Mouse (Mus musculus): ENCODE data around the gene Rab28. TPM values are rescaled to one million over a fixed set of nuclear protein-coding genes. Genes with fewer than 3 reads are reported as not detected.

Rab28 gene
- polyA plus RNA-seq, 1 experiment from 2014 or later, result 40.8 TPM

- H3K9me3 ChIP-seq (ENCODE audit: control insufficient read depth), result no peaks in the 10 kb centered on the region
- no peaks in the 10 kb centered on the region for H3K4me1 ChIP-seq (replicated peaks; ENCODE audit: control insufficient read depth, insufficient read depth, low read length)
- H3K27me3 ChIP-seq (replicated peaks; ENCODE audit: control insufficient read depth, insufficient read depth, low read length), result no peaks in the 10 kb centered on the region
- H3K4me2 ChIP-seq (replicated peaks; ENCODE audit: low read depth), result no peak overlapping the region
- ATAC-seq, result no peak
- no peak overlapping the region for H3K4me3 ChIP-seq (ENCODE audit: low read depth, low read length)
- TF ChIP-seq CTCF (IDR thresholded peaks at IDR 0.05; ENCODE audit: low read depth), result no peak
- H3K27ac ChIP-seq (ENCODE audit: low read depth, low read length), result no peak overlapping the region
- WGBS, result 50% methylated on average over 1 of the region's 1 CpGs
- H3K9ac ChIP-seq (ENCODE audit: low read depth, low read length), result no peak overlapping the region
- no peaks in the 10 kb centered on the region for H3K36me3 ChIP-seq (ENCODE audit: control insufficient read depth, insufficient read depth)
These were observed 89.0 kb downstream of the Rab28 start for GRCm38 (mm10) chr5:41618966-41619365.

- no peak overlapping the region for H3K4me3 ChIP-seq (ENCODE audit: low read depth, low read length)
- no peaks in the 10 kb centered on the region for H3K9me3 ChIP-seq (ENCODE audit: control insufficient read depth)
- H3K36me3 ChIP-seq (ENCODE audit: control insufficient read depth, insufficient read depth), result no peaks in the 10 kb centered on the region
- H3K4me2 ChIP-seq (replicated peaks; ENCODE audit: low read depth), result no peak overlapping the region
- WGBS, result 53% methylated on average over 5 of the region's 5 CpGs
- no peak for TF ChIP-seq CTCF (IDR thresholded peaks at IDR 0.05; ENCODE audit: low read depth)
- no peak overlapping the region for H3K27ac ChIP-seq (ENCODE audit: low read depth, low read length)
- H3K9ac ChIP-seq (ENCODE audit: low read depth, low read length), result no peak overlapping the region
- no peak for ATAC-seq
- no peaks in the 10 kb centered on the region for H3K4me1 ChIP-seq (replicated peaks; ENCODE audit: control insufficient read depth, insufficient read depth, low read length)
- H3K27me3 ChIP-seq (replicated peaks; ENCODE audit: control insufficient read depth, insufficient read depth, low read length), result no peaks in the 10 kb centered on the region
These were observed 97.4 kb downstream of the Rab28 start for GRCm38 (mm10) chr5:41610447-41611030.

- Histone ChIP-seq H3K4me3 (ENCODE audit: low read depth, low read length) (no peak overlapping the region), H3K27me3 (replicated peaks; ENCODE audit: control insufficient read depth, insufficient read depth, low read length) (no peaks in the 10 kb centered on the region), H3K4me2 (replicated peaks; ENCODE audit: low read depth) (no peak overlapping the region), H3K36me3 (ENCODE audit: control insufficient read depth, insufficient read depth) (no peaks in the 10 kb centered on the region), H3K4me1 (replicated peaks; ENCODE audit: control insufficient read depth, insufficient read depth, low read length) (no peaks in the 10 kb centered on the region), H3K9ac (ENCODE audit: low read depth, low read length) (no peak overlapping the region), H3K27ac (ENCODE audit: low read depth, low read length) (no peak overlapping the region), H3K9me3 (ENCODE audit: control insufficient read depth) (no peaks in the 10 kb centered on the region)
- TF ChIP-seq CTCF (IDR thresholded peaks at IDR 0.05; ENCODE audit: low read depth), result no peak
- no peak for ATAC-seq
- WGBS, result 93% methylated on average over 3 of the region's 3 CpGs
These were observed 111.5 kb downstream of the Rab28 start for GRCm38 (mm10) chr5:41596242-41597117.

- H3K9ac ChIP-seq (ENCODE audit: low read depth, low read length), result no peak overlapping the region
- H3K36me3 ChIP-seq (ENCODE audit: control insufficient read depth, insufficient read depth), result no peaks in the 10 kb centered on the region
- no peak overlapping the region for H3K27ac ChIP-seq (ENCODE audit: low read depth, low read length)
- WGBS, result 46% methylated on average over 3 of the region's 3 CpGs
- ATAC-seq, result no peak
- no peaks in the 10 kb centered on the region for H3K4me1 ChIP-seq (replicated peaks; ENCODE audit: control insufficient read depth, insufficient read depth, low read length)
- no peaks in the 10 kb centered on the region for H3K9me3 ChIP-seq (ENCODE audit: control insufficient read depth)
- H3K4me2 ChIP-seq (replicated peaks; ENCODE audit: low read depth), result no peak overlapping the region
- H3K27me3 ChIP-seq (replicated peaks; ENCODE audit: control insufficient read depth, insufficient read depth, low read length), result no peaks in the 10 kb centered on the region
- H3K4me3 ChIP-seq (ENCODE audit: low read depth, low read length), result no peak overlapping the region
- TF ChIP-seq CTCF (IDR thresholded peaks at IDR 0.05; ENCODE audit: low read depth), result no peak
These were observed 112.8 kb downstream of the Rab28 start for GRCm38 (mm10) chr5:41595199-41595598.

- no peak for ATAC-seq
- no peaks in the 10 kb centered on the region for H3K4me1 ChIP-seq (replicated peaks; ENCODE audit: control insufficient read depth, insufficient read depth, low read length)
- no peak for TF ChIP-seq CTCF (IDR thresholded peaks at IDR 0.05; ENCODE audit: low read depth)
These were observed 129.9 kb downstream of the Rab28 start for GRCm38 (mm10) chr5:41578051-41578450.

More at GRCm38 (mm10) chr5:41578051-41578450, 129.9 kb downstream of the Rab28 start:
- Histone ChIP-seq H3K36me3 (ENCODE audit: control insufficient read depth, insufficient read depth) (no peaks in the 10 kb centered on the region), H3K27ac (ENCODE audit: low read depth, low read length) (no peak overlapping the region), H3K9ac (ENCODE audit: low read depth, low read length) (no peak overlapping the region), H3K27me3 (replicated peaks; ENCODE audit: control insufficient read depth, insufficient read depth, low read length) (no peaks in the 10 kb centered on the region), H3K9me3 (ENCODE audit: control insufficient read depth) (no peaks in the 10 kb centered on the region), H3K4me2 (replicated peaks; ENCODE audit: low read depth) (no peak overlapping the region), H3K4me3 (ENCODE audit: low read depth, low read length) (no peak overlapping the region)
- WGBS, result 48% methylated on average over 2 of the region's 2 CpGs

Other genes with a start within 250 kb of the Rab28 start
- 0.89 and 1.4 TPM in 2 replicates for gene Nkx3-2, start 56.3 kb upstream of the Rab28 start, polyA plus RNA-seq (2015; fragmentation: Nextera tagmentation; extraction: Ambion mirVana)
- gene Bod1l, start 136.2 kb upstream of the Rab28 start, polyA plus RNA-seq (2015; fragmentation: Nextera tagmentation; extraction: Ambion mirVana), result 13.2 and 14.4 TPM in 2 replicates

Measured in intestine, postnatal 0 days (tissue).